Mouse (Mus musculus) myocyte (in vitro differentiated cells): ENCODE results near the gene Rfx3. TPM values are rescaled to one million over a fixed set of nuclear protein-coding genes. Genes with fewer than 3 reads are reported as not detected.

Experiments used
- H3K27me3 ChIP-seq: one replicate; pipeline ENCODE4 v1.6.1; 2011; ENCODE audit not compliant: control insufficient read depth, insufficient read depth, insufficient read length
- H3K36me3 ChIP-seq: one replicate; pipeline ENCODE4 v1.6.1; 2011; ENCODE audit not compliant: control insufficient read depth, insufficient read depth
- H3K4me2 ChIP-seq: one replicate; pipeline ENCODE4 v1.6.1; 2011; ENCODE audit warnings: low read depth, control low read depth
- H3K4me3 ChIP-seq: one replicate; pipeline ENCODE4 v1.5.1; 2011; ENCODE audit warnings: mild to moderate bottlenecking, control low read depth, moderate library complexity
- H3K79me2 ChIP-seq: one replicate; pipeline ENCODE4 v1.6.1; 2011; ENCODE audit not compliant: control insufficient read depth, insufficient read depth
- H3ac ChIP-seq: one replicate; pipeline ENCODE4 v1.6.1; 2011; ENCODE audit not compliant: control insufficient read depth, insufficient read length
- CEBPB ChIP-seq: IDR thresholded peaks from 2 replicates; pipeline ENCODE4 v1.6.1; 2011; ENCODE audit warnings: mild to moderate bottlenecking, moderate library complexity; ENCODE audit not compliant: poor library complexity, insufficient read depth, severe bottlenecking
- E2F4 ChIP-seq: IDR thresholded peaks from one replicate; pipeline ENCODE4 v1.6.1; 2011; ENCODE audit warnings: mild to moderate bottlenecking, control low read depth, moderate library complexity; ENCODE audit not compliant: insufficient read depth
- MAX ChIP-seq: IDR thresholded peaks from one replicate; pipeline ENCODE4 v1.6.1; 2011; ENCODE audit warnings: low read depth, mild to moderate bottlenecking, control low read depth
- MYOD1 ChIP-seq, 3 experiments: IDR thresholded peaks; one replicate each; pipeline ENCODE4 v1.6.1; 2011; ENCODE audit warnings: control low read depth in 2 of 3, low read depth in 2 of 3, mild to moderate bottlenecking in 2 of 3, moderate library complexity in 1 of 3; ENCODE audit not compliant: insufficient read length in 2 of 3, control insufficient read depth in 1 of 3
- MYOG ChIP-seq, 3 experiments: IDR thresholded peaks; one replicate each; pipeline ENCODE4 v1.6.1; 2011; ENCODE audit warnings: control low read depth in 2 of 3, low read depth in 2 of 3, mild to moderate bottlenecking in 2 of 3; ENCODE audit not compliant: insufficient read length in 2 of 3, control insufficient read depth in 1 of 3, insufficient read depth in 1 of 3
- POLR2A ChIP-seq: IDR thresholded peaks from one replicate; pipeline ENCODE4 v1.6.1; 2011; ENCODE audit warnings: low read depth, mild to moderate bottlenecking, control low read depth, moderate library complexity; ENCODE audit not compliant: insufficient read length
- POLR2AphosphoS2 ChIP-seq: IDR thresholded peaks from one replicate; pipeline ENCODE4 v1.6.1; 2011; ENCODE audit warnings: low read depth, control low read depth; ENCODE audit not compliant: insufficient read length
- REST ChIP-seq: IDR thresholded peaks from one replicate; pipeline ENCODE4 v1.6.1; 2011; ENCODE audit warnings: mild to moderate bottlenecking, control low read depth, moderate library complexity; ENCODE audit not compliant: insufficient read depth, insufficient read length
- SRF ChIP-seq: IDR thresholded peaks from one replicate; pipeline ENCODE4 v1.6.1; 2011; ENCODE audit warnings: low read depth; ENCODE audit not compliant: control insufficient read depth, insufficient read length
- TCF12 ChIP-seq: IDR thresholded peaks from one replicate; pipeline ENCODE4 v1.6.1; 2011; ENCODE audit warnings: mild to moderate bottlenecking, control low read depth; ENCODE audit not compliant: poor library complexity, insufficient read depth, severe bottlenecking
- TCF3 ChIP-seq: IDR thresholded peaks from one replicate; pipeline ENCODE4 v1.6.1; 2011; ENCODE audit warnings: low read depth, control low read depth; ENCODE audit not compliant: insufficient read length
- USF1 ChIP-seq: IDR thresholded peaks from one replicate; pipeline ENCODE4 v1.6.1; 2011; ENCODE audit warnings: low read depth, mild to moderate bottlenecking, control low read depth, moderate library complexity
- polyA plus RNA-seq: library from polyadenylated mRNA; unstranded; fragments of >200 nt; fragmentation: generic; extraction: Trizol; gene quantifications from one replicate; pipeline ENCODE4 v1.2.1, GENCODE M21; 2012; ENCODE audit warnings: missing spikeins

Gene Rfx3
- polyA plus RNA-seq, 1 experiment: 0.94 TPM

- no peaks in the 10 kb centered on the region for H3K36me3 ChIP-seq
Measured at GRCm38 (mm10) chr19:28044950-28045349, 34.0 kb upstream of the Rfx3 start.

GRCm38 (mm10) chr19:28011718-28012499 is 943 bp upstream of the Rfx3 start:
- Histone ChIP-seq H3K36me3 (no peaks in the 10 kb centered on the region), H3K79me2 (peaks cover 32% of the 10 kb centered on the region), H3K4me2 (peak overlapping the region; percentile 89), H3K27me3 (no peaks in the 10 kb centered on the region), H3K4me3 (peak overlapping the region; percentile 94), H3ac (peak overlapping the region; percentile 90)
- TF ChIP-seq POLR2A: peak; percentile 61
- peak; percentile 47 for TF ChIP-seq POLR2AphosphoS2
- no peak for TF ChIP-seq CEBPB
- no peak for TF ChIP-seq TCF3
- no peak for TF ChIP-seq MYOD1 (IDR thresholded peaks at IDR 0.05; ENCODE audit: control insufficient read depth in 1 of 3, insufficient read length in 2 of 3, low read depth in 2 of 3)

More at GRCm38 (mm10) chr19:28044950-28045349, 34.0 kb upstream of the Rfx3 start:
- H3K79me2 ChIP-seq: no peaks in the 10 kb centered on the region
- H3K27me3 ChIP-seq: no peaks in the 10 kb centered on the region
- H3K4me3 ChIP-seq: no peak overlapping the region
- H3K4me2 ChIP-seq: no peak overlapping the region
- H3ac ChIP-seq: no peak overlapping the region
- TF ChIP-seq MYOD1 (IDR thresholded peaks at IDR 0.05; ENCODE audit: control insufficient read depth in 1 of 3, insufficient read length in 2 of 3, low read depth in 2 of 3) (no peak), MAX (no peak), TCF3 (no peak), POLR2A (no peak), REST (no peak), MYOG (IDR thresholded peaks at IDR 0.05; ENCODE audit: control insufficient read depth in 1 of 3, insufficient read depth in 1 of 3, insufficient read length in 2 of 3, low read depth in 2 of 3) (no peak), E2F4 (no peak), SRF (no peak), CEBPB (no peak), USF1 (no peak)

GRCm38 (mm10) chr19:28011396-28011717 is 391 bp upstream of the Rfx3 start:
- TF ChIP-seq POLR2A (peak; percentile 99), POLR2AphosphoS2 (peak; percentile 98), MAX (no peak), REST (no peak), USF1 (no peak), MYOG (IDR thresholded peaks at IDR 0.05; ENCODE audit: control insufficient read depth in 1 of 3, insufficient read depth in 1 of 3, insufficient read length in 2 of 3, low read depth in 2 of 3) (peak in 1 of 3 experiments; percentile 19), SRF (no peak), TCF12 (no peak), E2F4 (no peak), CEBPB (no peak), TCF3 (no peak), MYOD1 (IDR thresholded peaks at IDR 0.05; ENCODE audit: control insufficient read depth in 1 of 3, insufficient read length in 2 of 3, low read depth in 2 of 3) (peak in 1 of 3 experiments; percentile 26)
- Histone ChIP-seq H3K79me2 (peaks cover 35% of the 10 kb centered on the region), H3K4me3 (peak overlapping the region; percentile 94), H3ac (peak overlapping the region; percentile 90), H3K36me3 (no peaks in the 10 kb centered on the region), H3K27me3 (no peaks in the 10 kb centered on the region), H3K4me2 (no peak overlapping the region)

- H3K4me3 ChIP-seq: peak overlapping the region; percentile 94
- TF ChIP-seq MYOD1 (IDR thresholded peaks at IDR 0.05; ENCODE audit: control insufficient read depth in 1 of 3, insufficient read length in 2 of 3, low read depth in 2 of 3) (no peak), REST (no peak), MAX (no peak), USF1 (no peak), POLR2A (no peak), TCF3 (no peak), SRF (no peak), MYOG (IDR thresholded peaks at IDR 0.05; ENCODE audit: control insufficient read depth in 1 of 3, insufficient read depth in 1 of 3, insufficient read length in 2 of 3, low read depth in 2 of 3) (no peak), E2F4 (no peak), POLR2AphosphoS2 (no peak), CEBPB (no peak), TCF12 (no peak)
Measured at GRCm38 (mm10) chr19:28009587-28010281, 1.2 kb downstream of the Rfx3 start.

More at GRCm38 (mm10) chr19:28009587-28010281, 1.2 kb downstream of the Rfx3 start:
- H3ac ChIP-seq: peak overlapping the region; percentile 90
- H3K79me2 ChIP-seq: peaks cover 51% of the 10 kb centered on the region
- no peaks in the 10 kb centered on the region for H3K27me3 ChIP-seq
- no peaks in the 10 kb centered on the region for H3K36me3 ChIP-seq
- H3K4me2 ChIP-seq: peak overlapping the region; percentile 75
